Mouse (Mus musculus) frontal cortex, postnatal 25 days (tissue): Measurements from ENCODE around the gene Prpf4.

Source experiments
- DNase-seq, 2 experiments: peaks; one replicate each; pipeline ENCODE4 v3.0.0; 2022; ENCODE audit warnings: low spot score in 2 of 2

The Prpf4 gene

GRCm38 (mm10) chr4:62437256-62437778 is 28.7 kb downstream of the Prpf4 start:
- DNase-seq = no peak

DNA sequence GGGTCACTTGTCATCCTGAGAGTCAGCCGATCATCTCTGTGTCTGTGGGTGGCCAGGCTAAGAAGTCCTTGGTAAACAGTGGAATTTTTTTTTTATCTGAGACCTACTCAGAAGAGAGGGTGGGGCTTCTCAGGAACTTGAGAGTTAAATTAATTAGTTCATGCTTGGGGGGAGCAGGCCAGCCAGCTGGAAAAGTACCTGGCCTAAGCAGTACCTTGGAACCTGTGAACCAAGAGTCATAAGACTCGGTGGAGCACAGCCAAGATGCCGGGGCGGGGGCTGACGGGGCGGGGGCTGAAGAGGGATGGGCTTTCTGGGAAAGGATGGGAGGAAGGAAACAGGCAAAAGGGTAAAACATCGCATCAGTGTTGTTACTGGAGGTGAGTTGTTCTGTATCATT is 29.3 kb downstream of the Prpf4 start:
- DNase-seq = no peak

GRCm38 (mm10) chr4:62439793-62440192 is 31.2 kb downstream of the Prpf4 start:
- no peak for DNase-seq

- DNase-seq = no peak
Measured at GRCm38 (mm10) chr4:62440544-62440943, 31.9 kb downstream of the Prpf4 start.

DNA sequence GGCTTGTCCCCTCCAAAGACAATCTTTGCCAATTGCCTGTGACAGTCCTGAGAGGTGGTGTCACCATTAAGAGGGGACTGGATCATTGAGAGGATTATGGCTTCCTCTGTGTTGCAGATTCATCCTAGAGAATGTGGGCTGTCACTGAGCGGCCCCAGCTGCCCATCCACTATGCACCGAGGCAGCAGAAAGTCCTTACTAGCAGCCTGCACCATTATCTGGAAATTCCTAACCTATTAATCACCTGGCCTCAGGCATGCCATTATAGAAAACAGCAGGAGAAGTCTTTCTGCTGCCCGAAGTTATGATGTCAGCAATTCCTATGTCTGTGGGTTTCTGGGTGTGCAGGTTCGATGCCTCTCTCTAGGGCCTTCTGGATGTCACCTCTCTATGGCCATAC is 32.4 kb downstream of the Prpf4 start:
- no peak for DNase-seq

DNA sequence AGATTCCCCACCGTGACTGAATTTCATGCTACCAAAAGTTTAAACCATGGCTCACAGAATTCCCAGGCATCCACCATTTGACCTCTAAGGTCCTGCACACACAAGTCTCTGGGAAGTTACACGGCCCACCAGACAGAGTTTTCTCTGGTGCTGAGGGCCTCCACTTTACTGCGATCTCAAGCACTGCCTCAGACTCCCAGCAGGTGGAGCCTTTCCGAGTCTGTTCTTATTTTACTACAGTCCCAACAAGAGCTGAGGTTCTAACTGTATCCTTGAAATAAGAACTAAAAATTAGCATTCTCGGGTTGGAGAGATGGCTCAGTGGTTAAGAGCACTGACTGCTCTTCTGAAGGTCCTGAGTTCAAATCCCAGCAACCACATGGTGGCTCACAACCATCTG is 46.4 kb downstream of the Prpf4 start:
- DNase-seq = no peak

GRCm38 (mm10) chr4:62459081-62459480 is 50.5 kb downstream of the Prpf4 start:
- no peak for DNase-seq

- no peak for DNase-seq
Measured at GRCm38 (mm10) chr4:62460348-62460747, 51.8 kb downstream of the Prpf4 start.

GRCm38 (mm10) chr4:62463124-62463523 is 54.5 kb downstream of the Prpf4 start:
- DNase-seq = no peak

GRCm38 (mm10) chr4:62468158-62468557 is 59.6 kb downstream of the Prpf4 start:
- DNase-seq = no peak

- peak; percentile 69 to 74 for DNase-seq
Measured at GRCm38 (mm10) chr4:62470598-62471051, 62.0 kb downstream of the Prpf4 start, which contains the start of gene Wdr31. TSS of gene Wdr31 (minus strand) at chr4:62470896.

DNA sequence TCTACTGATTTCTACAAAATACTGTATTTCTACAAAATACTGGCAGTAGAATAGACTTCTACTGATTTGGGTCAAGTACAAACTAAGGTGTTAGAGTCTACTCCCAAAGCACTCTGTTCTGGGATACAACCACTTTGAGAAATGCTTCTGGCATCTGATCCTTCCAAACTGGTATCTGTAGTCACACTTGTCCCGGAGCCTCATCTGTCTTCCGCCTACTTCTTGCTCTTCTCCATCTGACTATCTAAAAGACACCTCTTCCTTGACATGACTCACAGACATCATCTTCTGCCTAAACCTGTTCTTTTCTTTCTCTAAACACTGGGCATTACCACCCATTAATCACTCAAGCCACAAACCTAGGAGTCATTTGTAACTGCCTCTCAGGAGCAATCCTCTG is 63.5 kb downstream of the Prpf4 start:
- no peak for DNase-seq

- no peak for DNase-seq
Measured at GRCm38 (mm10) chr4:62475131-62475530, 66.5 kb downstream of the Prpf4 start.

DNA sequence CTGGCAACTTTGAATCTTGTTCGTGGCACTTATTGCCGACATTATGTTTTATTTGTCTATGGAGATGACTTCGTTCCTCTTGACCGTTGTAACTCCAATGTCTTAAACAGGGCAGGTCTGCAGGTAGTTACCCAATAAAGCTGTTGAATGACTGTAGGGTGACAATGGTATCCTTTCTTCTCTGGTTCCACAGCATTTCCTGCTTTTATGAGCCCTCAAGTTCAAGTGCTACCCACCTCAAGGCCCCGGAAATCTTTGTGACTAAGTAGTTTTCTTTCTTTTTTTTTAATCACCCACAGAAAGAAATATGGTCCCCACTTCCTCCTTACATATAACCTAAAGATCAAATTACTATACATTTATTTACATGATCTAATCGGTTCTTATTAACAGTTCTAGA is 67.2 kb downstream of the Prpf4 start:
- no peak for DNase-seq
